ENCODE assay signal across 17 mouse cellular contexts in genomic region chr9:47076946-47077345, GRCm38 (mm10).
DNase-seq lines count a peak whose midpoint lies in the region; ATAC-seq and TF ChIP-seq lines count a peak whose summit lies in the region.
"Had no signal": no experiment of that assay in that cellular context is flagged by ENCODE, and none has a peak within 500 bp of the region (broad histone marks: within the 10 kb centered on the region; RNA-seq: fewer than 3 reads in every experiment).

No protein-coding gene starts in this region.

- H3K4me3 ChIP-seq in forebrain, postnatal 0 days (ENCODE audit: low read depth, low read length) = no peak overlapping the region
- H3K4me3 ChIP-seq in forebrain, embryonic 15.5 days = no peak overlapping the region
- H3K4me3 ChIP-seq in midbrain, embryonic 10.5 days = no peak overlapping the region
- H3K4me3 ChIP-seq in midbrain, embryonic 16.5 days (ENCODE audit: low read depth, low read length) = no peak overlapping the region
- H3K4me3 ChIP-seq in midbrain, embryonic 13.5 days (replicated peaks) = no peak overlapping the region
- H3K4me3 ChIP-seq: embryonic facial prominence, embryonic 15.5 days; heart, embryonic 12.5 days; hindbrain, embryonic 15.5 days; megakaryocyte, embryonic 14.5 days had no signal

- H3K36me3 ChIP-seq in forebrain, postnatal 0 days (ENCODE audit: insufficient read depth) = no peaks in the 10 kb centered on the region
- H3K36me3 ChIP-seq in forebrain, embryonic 15.5 days = no peaks in the 10 kb centered on the region
- no peaks in the 10 kb centered on the region for H3K36me3 ChIP-seq in midbrain, embryonic 10.5 days
- H3K36me3 ChIP-seq in midbrain, embryonic 16.5 days (ENCODE audit: control insufficient read depth, insufficient read depth, low read length) = no peaks in the 10 kb centered on the region
- H3K36me3 ChIP-seq in midbrain, embryonic 13.5 days = no peaks in the 10 kb centered on the region
- H3K36me3 ChIP-seq: embryonic facial prominence, embryonic 15.5 days; heart, embryonic 12.5 days; hindbrain, embryonic 15.5 days had no signal

- ATAC-seq in forebrain, postnatal 0 days = no peak
- ATAC-seq in forebrain, embryonic 15.5 days (replicated peaks) = no peak
- no peak for ATAC-seq in midbrain, embryonic 16.5 days
- ATAC-seq in midbrain, embryonic 13.5 days = no peak

- 7% methylated on average over 6 of the region's 6 CpGs for WGBS in forebrain, postnatal 0 days
- WGBS in forebrain, embryonic 15.5 days = 3% methylated on average over 6 of the region's 6 CpGs
- WGBS in midbrain, embryonic 10.5 days = 6% methylated on average over 6 of the region's 6 CpGs
- 6% methylated on average over 6 of the region's 6 CpGs for WGBS in midbrain, embryonic 16.5 days
- 4% methylated on average over 6 of the region's 6 CpGs for WGBS in midbrain, embryonic 13.5 days

- H3K27me3 ChIP-seq in forebrain, postnatal 0 days (ENCODE audit: insufficient read depth, low read length) = no peaks in the 10 kb centered on the region
- no peaks in the 10 kb centered on the region for H3K27me3 ChIP-seq in forebrain, embryonic 15.5 days
- H3K27me3 ChIP-seq in midbrain, embryonic 10.5 days (ENCODE audit: low read depth, poor library complexity, severe bottlenecking) = peaks cover 7% of the 10 kb centered on the region; the same call in 1 of the 2 replicates
- no peaks in the 10 kb centered on the region for H3K27me3 ChIP-seq in midbrain, embryonic 16.5 days (ENCODE audit: control insufficient read depth, insufficient read depth, low read depth, low read length)
- no peaks in the 10 kb centered on the region for H3K27me3 ChIP-seq in midbrain, embryonic 13.5 days
- H3K27me3 ChIP-seq: embryonic facial prominence, embryonic 15.5 days; hindbrain, embryonic 15.5 days; megakaryocyte, embryonic 14.5 days had no signal

- peak; percentile 21 for DNase-seq in forebrain, postnatal 0 days
- peak; percentile 30 for DNase-seq in midbrain, embryonic 10.5 days (ENCODE audit: low spot score)
- peak; percentile 8 for DNase-seq in embryo, embryonic 10 days (ENCODE audit: low spot score)
- no peak for DNase-seq in frontal cortex, adult 2 months (ENCODE audit: extremely low spot score in 1 of 2, low spot score in 1 of 2)
- no peak for DNase-seq in left cerebral cortex, postnatal 25 days (ENCODE audit: low spot score in 2 of 2)
- DNase-seq: B cell, adult 2 months; cerebellum, adult 8-10 months; lung, adult 18-20 months; right cerebral cortex, postnatal 25 days; thymus, postnatal 25 days had no signal

- H3K9me3 ChIP-seq in forebrain, postnatal 0 days (ENCODE audit: low read length) = no peaks in the 10 kb centered on the region
- no peaks in the 10 kb centered on the region for H3K9me3 ChIP-seq in forebrain, embryonic 15.5 days
- H3K9me3 ChIP-seq in midbrain, embryonic 10.5 days (replicated peaks) = no peaks in the 10 kb centered on the region
- no peaks in the 10 kb centered on the region for H3K9me3 ChIP-seq in midbrain, embryonic 16.5 days (replicated peaks; ENCODE audit: control insufficient read depth, low read length, poor library complexity, severe bottlenecking)
- no peaks in the 10 kb centered on the region for H3K9me3 ChIP-seq in midbrain, embryonic 13.5 days
- H3K9me3 ChIP-seq: embryonic facial prominence, embryonic 15.5 days; hindbrain, embryonic 15.5 days had no signal

- no peak overlapping the region for H3K9ac ChIP-seq in forebrain, postnatal 0 days
- no peak overlapping the region for H3K9ac ChIP-seq in forebrain, embryonic 15.5 days (replicated peaks)
- no peak overlapping the region for H3K9ac ChIP-seq in midbrain, embryonic 16.5 days (ENCODE audit: low read depth, low read length)
- H3K9ac ChIP-seq in midbrain, embryonic 13.5 days (replicated peaks) = no peak overlapping the region
- H3K9ac ChIP-seq: embryonic facial prominence, embryonic 15.5 days; heart, embryonic 12.5 days; hindbrain, embryonic 15.5 days had no signal

- intact Hi-C loops in left cerebral cortex, postnatal 25 days (cut with DNase I) = no loop called here

- H3K4me1 ChIP-seq in forebrain, postnatal 0 days (ENCODE audit: insufficient read depth) = peaks cover 5% of the 10 kb centered on the region; the same call in 1 of the 2 replicates
- peaks cover 9% of the 10 kb centered on the region for H3K4me1 ChIP-seq in forebrain, embryonic 15.5 days
- H3K4me1 ChIP-seq in midbrain, embryonic 10.5 days = peaks cover 30% of the 10 kb centered on the region
- H3K4me1 ChIP-seq in midbrain, embryonic 16.5 days (ENCODE audit: control insufficient read depth, insufficient read depth, low read length) = peaks cover 9% of the 10 kb centered on the region
- peaks cover 18% of the 10 kb centered on the region for H3K4me1 ChIP-seq in midbrain, embryonic 13.5 days (replicated peaks)
- H3K4me1 ChIP-seq: embryonic facial prominence, embryonic 15.5 days; megakaryocyte, embryonic 14.5 days had no signal

- no peak overlapping the region for H3K4me2 ChIP-seq in forebrain, postnatal 0 days (ENCODE audit: low read depth)
- H3K4me2 ChIP-seq in forebrain, embryonic 15.5 days (replicated peaks) = no peak overlapping the region
- H3K4me2 ChIP-seq in midbrain, embryonic 16.5 days (ENCODE audit: low read length) = no peak overlapping the region
- no peak overlapping the region for H3K4me2 ChIP-seq in midbrain, embryonic 13.5 days (replicated peaks)
- H3K4me2 ChIP-seq: embryonic facial prominence, embryonic 15.5 days; heart, embryonic 12.5 days; hindbrain, embryonic 15.5 days had no signal

- TF ChIP-seq CTCF in forebrain, postnatal 0 days (IDR thresholded peaks at IDR 0.05; ENCODE audit: low read depth) = no peak

- H3K27ac ChIP-seq in forebrain, postnatal 0 days (ENCODE audit: low read depth, low read length) = no peak overlapping the region
- H3K27ac ChIP-seq in forebrain, embryonic 15.5 days (replicated peaks) = no peak overlapping the region
- H3K27ac ChIP-seq in midbrain, embryonic 10.5 days (replicated peaks) = peak overlapping the region; percentile 77
- no peak overlapping the region for H3K27ac ChIP-seq in midbrain, embryonic 16.5 days (ENCODE audit: low read length)
- H3K27ac ChIP-seq in midbrain, embryonic 13.5 days = 0 out of 2 replicates have a peak overlapping the region, but pooled peaks have one; percentile 5
- H3K27ac ChIP-seq: embryonic facial prominence, embryonic 15.5 days; hindbrain, embryonic 15.5 days had no signal

Comparison
In these comparisons a context has a peak if more than half of its experiments do, and no peak if none do; other contexts are left out.
1. H3K27ac ChIP-seq: peak in midbrain, embryonic 10.5 days (single experiment) and midbrain, embryonic 13.5 days (single experiment); none in forebrain, postnatal 0 days (single experiment), forebrain, embryonic 15.5 days (single experiment) and midbrain, embryonic 16.5 days (single experiment).
2. DNase-seq: peak in forebrain, postnatal 0 days (single experiment), midbrain, embryonic 10.5 days (single experiment) and embryo, embryonic 10 days (single experiment); none in frontal cortex, adult 2 months (0 of 2) and left cerebral cortex, postnatal 25 days (0 of 2).